Mouse (Mus musculus) skeletal muscle tissue, adult 2 months (tissue): ENCODE data around the gene Hcn1.

Source experiments
- DNase-seq: peaks from one replicate; pipeline ENCODE4 v3.0.0-alpha.2; 2012; ENCODE audit warnings: low read depth, low spot score

Gene Hcn1

GRCm38 (mm10) chr13:117602181-117602580, at the start of gene Hcn1:
TSS of gene Hcn1 (plus strand) at chr13:117602320.
- DNase-seq = no peak

GRCm38 (mm10) chr13:117567251-117567650, 34.9 kb upstream of the Hcn1 start:
- no peak for DNase-seq

DNA sequence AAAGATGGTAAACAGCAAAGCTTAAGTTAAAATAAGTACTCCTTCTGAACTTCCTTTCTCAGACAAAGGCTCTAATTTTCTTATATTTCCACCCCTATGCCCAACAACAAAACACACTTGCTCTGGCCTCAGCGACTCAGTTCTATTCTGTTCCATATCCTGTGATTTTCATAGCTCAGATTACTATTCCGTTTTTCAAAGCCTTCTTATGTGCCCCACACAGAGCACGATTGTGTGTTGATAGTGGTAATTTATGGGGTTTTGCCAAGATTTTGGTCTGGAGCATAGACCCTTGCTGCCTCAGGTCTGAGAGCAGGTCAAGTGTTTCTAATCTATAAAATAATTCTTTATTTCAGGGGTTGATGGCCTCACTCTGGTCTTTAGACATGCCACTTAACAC, 30.4 kb upstream of the Hcn1 start:
- no peak for DNase-seq

GRCm38 (mm10) chr13:117594494-117595182, 7.5 kb upstream of the Hcn1 start:
- no peak for DNase-seq

DNA sequence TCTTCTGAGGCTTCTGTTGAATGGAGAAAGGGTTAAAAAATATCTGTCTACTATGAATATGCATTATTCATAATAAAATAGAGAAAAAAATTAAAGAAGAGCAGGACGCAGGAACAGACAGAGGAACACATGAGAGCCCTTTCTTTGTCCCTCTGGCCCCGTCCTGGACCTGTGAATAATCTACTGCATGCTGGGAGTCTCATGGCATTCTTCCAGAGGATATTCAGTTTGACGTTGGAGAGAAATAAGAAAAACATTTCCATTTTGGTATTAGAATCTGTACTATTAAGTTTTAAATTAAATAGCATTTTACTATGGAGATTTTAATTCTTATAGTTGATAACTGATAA, 7.0 kb upstream of the Hcn1 start:
- DNase-seq = no peak

DNA sequence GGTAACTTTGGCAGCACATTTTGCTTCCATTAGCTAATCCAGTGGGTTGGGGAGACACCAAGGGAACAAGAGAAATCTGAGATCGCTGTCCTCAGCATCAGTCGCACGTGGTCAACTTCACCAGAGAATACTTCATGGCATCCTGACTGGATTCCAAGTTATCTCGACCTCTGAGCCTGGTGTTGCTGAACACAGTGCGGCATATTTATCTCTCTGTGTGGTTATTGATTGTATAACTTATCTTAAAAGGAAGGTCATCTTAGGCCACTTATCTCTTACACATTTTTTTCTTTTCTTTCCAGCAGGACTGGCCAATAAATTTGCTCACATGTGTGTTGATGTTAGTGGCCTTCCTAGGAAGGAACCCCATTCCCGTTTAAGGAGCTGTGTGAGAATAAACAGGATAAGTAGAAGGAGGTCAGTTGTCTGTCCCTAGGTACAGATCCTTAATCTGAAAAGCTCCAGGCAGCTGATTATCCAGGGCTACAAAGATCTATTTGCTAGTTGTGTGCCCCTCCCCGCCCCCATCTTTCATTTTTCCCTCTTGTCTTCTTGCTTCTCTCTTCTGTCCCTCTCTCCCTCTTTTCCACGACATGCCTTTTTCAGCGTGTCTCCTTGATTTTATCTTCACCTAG, 672 bp upstream of the Hcn1 start:
- DNase-seq = no peak

GRCm38 (mm10) chr13:117602617-117603358, 668 bp downstream of the Hcn1 start:
- no peak for DNase-seq

DNA sequence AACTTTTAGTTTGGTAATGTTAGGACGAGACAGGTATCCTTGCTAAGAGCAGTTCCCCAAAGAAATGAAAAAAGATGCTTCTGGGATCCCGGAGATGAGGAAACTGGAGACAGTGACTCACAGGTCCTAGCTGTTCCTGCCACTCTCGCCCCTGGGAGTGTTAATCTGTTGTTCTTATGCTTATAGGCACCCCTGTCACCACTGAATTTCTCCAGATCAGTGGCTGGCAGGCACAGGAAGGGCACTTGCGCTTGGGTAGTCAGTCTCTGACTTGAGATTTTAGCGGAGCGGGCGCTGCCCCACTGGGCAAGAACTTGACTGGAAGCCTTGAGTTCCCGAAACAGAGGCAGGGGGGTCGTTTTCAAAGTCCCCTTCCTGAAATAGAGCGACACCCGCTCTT, 1.3 kb downstream of the Hcn1 start:
- no peak for DNase-seq

DNA sequence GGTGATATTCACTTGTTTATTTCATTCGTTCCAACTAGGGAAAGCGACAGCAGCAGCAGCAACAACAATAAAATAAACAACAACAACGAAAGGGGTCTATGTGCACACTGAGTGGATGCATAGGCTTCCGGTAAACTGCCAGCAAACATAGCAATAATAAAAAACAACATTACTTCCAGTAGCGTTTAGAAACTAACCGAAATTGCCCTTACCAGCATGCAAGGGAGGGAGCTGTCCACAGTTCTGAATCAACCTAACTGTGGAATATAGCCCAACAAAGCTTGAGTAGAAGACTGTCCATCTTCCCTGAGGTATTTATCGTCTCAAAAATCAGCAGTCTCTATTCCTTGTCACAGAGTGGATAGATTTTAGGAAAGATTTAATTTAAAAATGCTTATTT, 2.0 kb downstream of the Hcn1 start:
- DNase-seq = no peak

- DNase-seq = no peak
These were observed 3.0 kb downstream of the Hcn1 start for GRCm38 (mm10) chr13:117604971-117605750.

DNA sequence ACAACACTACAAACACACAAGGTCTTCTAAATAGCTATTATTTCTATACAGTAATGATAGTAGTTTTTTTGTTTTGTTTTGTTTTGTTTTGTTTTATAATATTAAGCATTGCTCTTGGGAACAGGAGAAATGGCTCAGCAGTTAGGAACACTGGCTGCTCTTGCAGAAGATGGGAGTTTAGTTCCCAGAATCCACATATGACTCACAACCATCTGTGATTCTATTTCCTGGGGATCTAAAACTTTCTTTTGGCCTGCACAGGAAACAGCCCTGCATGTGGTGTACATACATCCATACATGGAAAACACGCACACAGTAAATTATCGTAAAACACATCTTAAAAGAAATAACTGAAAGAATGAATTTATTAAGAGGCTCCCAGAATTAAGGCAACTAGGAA, 9.8 kb downstream of the Hcn1 start:
- DNase-seq = no peak

DNA sequence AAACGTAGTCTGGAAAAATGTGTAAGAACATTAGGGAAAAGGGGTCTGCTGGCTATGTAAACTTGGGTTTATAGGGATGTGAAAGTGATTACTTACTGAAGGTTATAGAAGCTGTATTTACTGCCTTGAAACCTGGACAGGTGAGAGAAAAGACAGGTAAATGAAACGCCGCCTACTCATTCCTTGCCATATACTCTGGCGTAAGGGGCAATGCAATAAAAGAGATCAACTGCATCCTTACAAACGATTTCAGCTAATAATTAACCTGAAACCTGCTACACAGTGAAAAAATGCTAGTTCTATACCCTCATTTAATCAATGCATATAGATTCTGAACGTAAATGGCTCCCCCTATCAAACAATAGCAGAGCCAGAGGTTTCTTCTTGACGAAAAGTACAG, 17.4 kb downstream of the Hcn1 start:
- no peak for DNase-seq

DNA sequence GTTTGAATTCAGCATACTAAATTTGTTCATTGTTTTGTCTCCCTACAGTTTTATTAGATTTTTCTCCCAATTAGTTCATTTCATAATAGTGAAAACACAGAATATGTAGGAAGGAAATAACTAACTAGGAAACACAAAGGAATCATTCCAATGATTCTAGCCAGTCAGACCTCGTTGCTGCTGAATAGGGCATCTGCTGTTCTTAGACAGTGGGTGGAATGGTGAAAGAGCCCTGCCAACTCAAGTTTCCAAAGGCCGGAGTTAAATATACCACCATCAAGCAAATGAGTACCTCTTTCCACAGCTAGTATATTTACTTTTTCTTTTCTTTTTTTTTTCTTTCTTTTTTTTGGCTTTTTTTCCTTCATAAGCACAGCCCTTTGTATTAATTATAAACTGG, 55.4 kb downstream of the Hcn1 start:
- DNase-seq = no peak

- DNase-seq = no peak
These were observed 56.5 kb downstream of the Hcn1 start for GRCm38 (mm10) chr13:117658414-117659175.

- DNase-seq = no peak
These were observed 57.4 kb downstream of the Hcn1 start for GRCm38 (mm10) chr13:117659511-117659910.

- no peak for DNase-seq
These were observed 60.5 kb downstream of the Hcn1 start for GRCm38 (mm10) chr13:117662661-117663060.

- no peak for DNase-seq
These were observed 67.2 kb downstream of the Hcn1 start for GRCm38 (mm10) chr13:117669303-117669702.

DNA sequence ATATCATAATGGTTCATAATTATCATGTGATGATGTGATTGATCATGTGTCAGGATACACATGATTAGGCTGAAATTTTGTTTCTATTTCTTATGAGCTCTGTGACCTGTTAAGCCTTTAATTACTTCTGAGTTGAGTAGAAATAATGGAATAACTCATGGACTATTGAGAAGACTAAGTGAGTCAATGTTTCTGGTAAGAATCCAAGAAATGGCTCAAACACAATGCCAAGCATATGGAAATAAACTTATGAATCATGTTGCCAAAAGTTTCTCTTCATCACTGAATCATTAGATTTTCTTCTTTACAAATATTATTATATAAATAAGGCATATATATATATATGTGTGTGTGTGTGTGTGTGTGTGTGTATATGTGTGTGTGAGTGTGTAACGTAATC, 69.7 kb downstream of the Hcn1 start:
- DNase-seq = no peak

DNA sequence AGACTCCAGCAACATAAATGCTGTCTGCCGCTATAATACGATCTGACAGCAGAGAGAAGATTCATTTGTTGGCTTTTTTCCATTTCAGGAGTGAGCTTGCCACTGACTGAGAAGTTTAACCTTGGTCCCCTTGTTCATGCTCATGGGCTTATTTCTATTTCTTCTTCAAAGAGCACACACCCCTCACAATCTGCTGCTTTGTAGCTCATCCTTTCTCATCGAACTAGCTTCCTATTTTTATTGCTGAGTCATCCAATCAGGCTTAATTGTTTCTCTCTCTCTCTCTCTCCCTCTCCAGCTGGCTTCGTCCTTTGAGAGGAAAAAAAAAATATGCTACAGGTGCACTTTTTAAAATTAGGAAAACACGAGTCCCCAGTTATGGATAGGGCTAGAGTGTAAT, 74.3 kb downstream of the Hcn1 start:
- DNase-seq = no peak

DNA sequence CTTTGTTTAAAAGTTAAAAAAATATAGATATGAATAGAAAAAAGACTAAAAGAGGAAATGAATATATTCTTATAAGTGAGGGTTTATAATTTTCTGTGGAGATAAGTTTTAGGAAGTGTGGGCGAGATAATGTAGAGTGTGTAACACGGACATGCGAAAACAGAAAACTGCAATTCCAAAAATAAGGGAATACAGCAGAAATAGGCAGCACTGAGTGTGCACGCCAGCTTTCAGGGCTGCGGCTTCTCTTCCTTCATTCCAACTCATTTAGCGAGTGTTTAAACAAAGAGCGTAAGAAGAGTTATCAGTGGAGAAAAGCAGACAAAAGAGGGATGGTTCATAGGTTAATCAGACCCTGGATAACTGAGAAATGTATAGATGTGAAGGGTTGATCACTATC, 85.5 kb downstream of the Hcn1 start:
- no peak for DNase-seq

GRCm38 (mm10) chr13:117694729-117695332, 92.7 kb downstream of the Hcn1 start:
- no peak for DNase-seq
